Mouse (Mus musculus) lung, embryonic 15.5 days (tissue): ENCODE measurements at regions not wholly inside any gene's neighbourhood (a gene's known extent, or its start where the extent isn't known, plus 50 kb on each side); places are given as distances from the start of the nearest gene placed in this dataset.
A peak's percentile ranks its signal among the peaks of the same experiment; 100 is the strongest.

Source experiments
- ATAC-seq: fragments of 200-750 bp; cut with Nextera tagmentation; 2 replicates; pipeline ENCODE4 v1.8.0; 2017; ENCODE audit warnings: moderate number of reproducible peaks, borderline replicate concordance; ENCODE audit not compliant: low FRiP score, low TSS enrichment; ENCODE audit errors: extremely low read depth
- H3K27ac ChIP-seq: fragments of 300-500 bp; sonication (generic); 2 replicates; pipeline ENCODE4 v1.5.1; 2015; ENCODE audit warnings: moderate library complexity, mild to moderate bottlenecking, inconsistent platforms
- H3K27me3 ChIP-seq: fragments of 300-500 bp; sonication (generic); 2 replicates; pipeline ENCODE4 v1.6.1; 2015; ENCODE audit warnings: inconsistent platforms
- H3K36me3 ChIP-seq: fragments of 300-500 bp; sonication (generic); 2 replicates; pipeline ENCODE4 v1.6.1; 2015; ENCODE audit warnings: inconsistent platforms
- H3K4me1 ChIP-seq: fragments of 300-500 bp; sonication (generic); 2 replicates; pipeline ENCODE4 v1.6.1; 2015; ENCODE audit warnings: inconsistent platforms
- H3K4me2 ChIP-seq: fragments of 300-500 bp; sonication (generic); 2 replicates; pipeline ENCODE4 v1.6.1; 2015; ENCODE audit warnings: inconsistent platforms, mild to moderate bottlenecking, moderate library complexity
- H3K4me3 ChIP-seq: fragments of 300-500 bp; sonication (generic); 2 replicates; pipeline ENCODE4 v1.5.1; 2015; ENCODE audit warnings: mild to moderate bottlenecking, inconsistent platforms
- H3K9ac ChIP-seq: fragments of 300-500 bp; sonication (generic); 2 replicates; pipeline ENCODE4 v1.6.1; 2015; ENCODE audit warnings: inconsistent platforms
- H3K9me3 ChIP-seq: fragments of 300-500 bp; sonication (generic); 2 replicates; pipeline ENCODE4 v1.6.1; 2016; ENCODE audit warnings: inconsistent platforms
- WGBS: fragments of 180-500 bp; shearing (Covaris S2); methylation state at CpG from one replicate; pipeline ENCODE4 v1.1.7; 2015; 5-methylcytosine and 5-hydroxymethylcytosine counted together

DNA sequence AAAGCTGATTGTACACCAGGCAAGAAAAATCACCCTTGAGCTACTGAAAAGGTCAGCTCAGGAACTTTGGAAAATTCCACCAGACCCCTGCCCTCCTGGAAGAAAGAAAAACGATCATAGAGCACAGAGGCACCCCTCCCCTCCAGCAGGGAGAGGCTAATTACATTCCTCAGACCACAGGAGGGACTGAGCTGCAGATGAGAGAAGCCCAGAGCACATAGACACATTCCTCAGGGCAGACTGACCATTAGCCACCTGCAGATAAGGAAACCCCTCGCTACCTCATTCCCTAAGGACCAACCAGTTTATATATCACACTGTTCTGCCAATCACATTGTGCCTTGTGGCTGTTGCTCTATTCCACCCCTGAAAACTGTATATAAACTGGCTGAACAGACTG is 230.3 kb downstream of the Parp8 start:
- 18% methylated on average over 2 of the region's 2 CpGs for WGBS
- no peak overlapping the region for H3K4me2 ChIP-seq
- no peaks in the 10 kb centered on the region for H3K27me3 ChIP-seq
- no peak overlapping the region for H3K4me3 ChIP-seq
- ATAC-seq, result no peak
- H3K9me3 ChIP-seq, result no peaks in the 10 kb centered on the region
- no peak overlapping the region for H3K27ac ChIP-seq
- H3K4me1 ChIP-seq, result no peaks in the 10 kb centered on the region
- no peaks in the 10 kb centered on the region for H3K36me3 ChIP-seq
- H3K9ac ChIP-seq, result no peak overlapping the region

DNA sequence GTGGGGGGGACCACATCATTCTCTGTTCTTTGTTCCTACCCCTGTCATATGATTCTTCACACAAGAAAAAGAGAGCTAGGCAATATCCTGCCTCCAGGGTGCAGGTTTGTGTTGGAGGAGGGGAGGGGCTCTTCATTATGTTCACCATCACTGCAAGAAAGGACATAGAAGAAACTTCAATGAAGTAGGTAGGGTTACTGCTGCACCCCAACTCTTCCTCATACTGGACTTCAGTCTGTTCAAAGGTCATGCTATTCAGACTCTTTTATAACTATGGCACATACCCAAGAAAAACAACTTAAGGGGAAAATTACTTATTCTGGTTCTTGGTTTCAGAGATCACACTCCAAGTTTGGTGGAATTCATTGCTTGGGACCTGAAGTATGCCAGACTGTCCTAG is 243.7 kb downstream of the Parp8 start:
- H3K9ac ChIP-seq, result no peak overlapping the region
- H3K4me1 ChIP-seq, result no peaks in the 10 kb centered on the region
- H3K4me2 ChIP-seq, result no peak overlapping the region
- H3K4me3 ChIP-seq, result no peak overlapping the region
- no peaks in the 10 kb centered on the region for H3K36me3 ChIP-seq
- no peak overlapping the region for H3K27ac ChIP-seq
- H3K27me3 ChIP-seq, result no peaks in the 10 kb centered on the region
- H3K9me3 ChIP-seq, result no peaks in the 10 kb centered on the region
- ATAC-seq, result no peak

DNA sequence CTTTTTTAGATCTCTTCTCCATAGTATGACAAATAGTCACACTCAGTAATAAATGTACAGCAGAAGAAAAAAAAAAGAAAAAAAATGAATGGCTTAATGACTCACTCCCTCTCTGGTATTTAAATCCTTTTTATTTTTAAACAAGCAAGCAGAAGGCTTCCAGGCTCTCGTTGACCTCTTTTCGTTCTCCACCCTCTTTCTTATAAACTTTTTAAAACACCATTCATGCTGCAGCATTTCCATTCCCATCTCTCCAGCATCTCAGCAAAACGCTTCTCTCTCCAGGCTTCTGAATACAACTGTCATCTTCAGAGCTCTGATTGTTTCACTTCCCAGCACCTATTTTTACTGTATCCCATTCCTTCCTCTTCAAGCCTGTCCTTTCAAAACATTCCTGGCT is 259.8 kb downstream of the Parp8 start:
- no peaks in the 10 kb centered on the region for H3K9me3 ChIP-seq
- H3K27me3 ChIP-seq, result no peaks in the 10 kb centered on the region
- H3K9ac ChIP-seq, result no peak overlapping the region
- H3K27ac ChIP-seq, result no peak overlapping the region
- 52% methylated on average over 3 of the region's 3 CpGs for WGBS
- no peak overlapping the region for H3K4me2 ChIP-seq
- H3K36me3 ChIP-seq, result no peaks in the 10 kb centered on the region
- H3K4me3 ChIP-seq, result no peak overlapping the region
- no peaks in the 10 kb centered on the region for H3K4me1 ChIP-seq
- no peak for ATAC-seq

DNA sequence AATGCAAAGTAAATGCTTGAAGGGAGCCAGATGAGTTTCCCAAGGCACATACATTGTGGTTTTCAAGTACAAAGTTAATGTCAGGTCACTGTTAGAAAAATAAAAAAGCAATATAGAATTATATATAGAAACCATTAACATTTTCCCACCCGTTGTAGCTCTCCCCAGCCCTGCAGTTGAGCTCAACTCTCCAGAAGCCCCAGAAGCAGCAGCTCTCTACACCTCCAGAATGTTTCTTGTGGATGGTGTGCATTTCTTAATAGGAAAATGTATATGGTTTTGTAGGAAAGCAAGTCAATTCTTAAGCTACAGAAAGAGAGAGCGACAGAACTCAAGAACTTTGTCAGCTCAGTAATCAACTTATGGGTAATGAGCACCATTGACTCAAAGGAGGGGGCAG is 265.4 kb downstream of the Parp8 start:
- Histone ChIP-seq H3K9me3 (no peaks in the 10 kb centered on the region), H3K4me3 (no peak overlapping the region), H3K36me3 (no peaks in the 10 kb centered on the region), H3K4me2 (no peak overlapping the region), H3K27me3 (no peaks in the 10 kb centered on the region), H3K9ac (no peak overlapping the region), H3K27ac (no peak overlapping the region), H3K4me1 (no peaks in the 10 kb centered on the region)
- 82% methylated on average over 2 of the region's 2 CpGs for WGBS
- ATAC-seq, result no peak

DNA sequence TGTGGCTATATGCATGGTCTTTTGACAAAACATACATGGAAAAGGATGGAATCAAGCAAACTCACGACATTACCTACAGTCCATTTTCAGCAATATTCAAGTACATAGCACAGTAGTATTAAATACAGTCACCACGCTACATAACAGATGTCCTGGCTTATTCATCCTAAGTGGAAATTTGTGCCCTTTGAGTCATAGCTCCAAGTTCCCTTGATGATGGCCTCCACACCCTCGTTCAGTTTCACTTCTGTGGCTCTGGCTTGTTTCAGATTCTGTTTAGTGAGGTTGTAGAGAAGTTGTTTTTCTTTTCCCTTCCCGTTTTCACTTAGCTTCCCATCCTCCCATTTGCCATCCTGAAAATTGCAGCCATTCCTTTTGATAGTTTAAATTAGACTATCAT is 284.5 kb downstream of the Parp8 start:
- 71% methylated on average over 4 of the region's 4 CpGs for WGBS
- Histone ChIP-seq H3K9ac (no peak overlapping the region), H3K27me3 (no peaks in the 10 kb centered on the region), H3K4me2 (no peak overlapping the region), H3K4me3 (no peak overlapping the region), H3K27ac (no peak overlapping the region), H3K9me3 (no peaks in the 10 kb centered on the region), H3K36me3 (no peaks in the 10 kb centered on the region), H3K4me1 (no peaks in the 10 kb centered on the region)
- ATAC-seq, result no peak

DNA sequence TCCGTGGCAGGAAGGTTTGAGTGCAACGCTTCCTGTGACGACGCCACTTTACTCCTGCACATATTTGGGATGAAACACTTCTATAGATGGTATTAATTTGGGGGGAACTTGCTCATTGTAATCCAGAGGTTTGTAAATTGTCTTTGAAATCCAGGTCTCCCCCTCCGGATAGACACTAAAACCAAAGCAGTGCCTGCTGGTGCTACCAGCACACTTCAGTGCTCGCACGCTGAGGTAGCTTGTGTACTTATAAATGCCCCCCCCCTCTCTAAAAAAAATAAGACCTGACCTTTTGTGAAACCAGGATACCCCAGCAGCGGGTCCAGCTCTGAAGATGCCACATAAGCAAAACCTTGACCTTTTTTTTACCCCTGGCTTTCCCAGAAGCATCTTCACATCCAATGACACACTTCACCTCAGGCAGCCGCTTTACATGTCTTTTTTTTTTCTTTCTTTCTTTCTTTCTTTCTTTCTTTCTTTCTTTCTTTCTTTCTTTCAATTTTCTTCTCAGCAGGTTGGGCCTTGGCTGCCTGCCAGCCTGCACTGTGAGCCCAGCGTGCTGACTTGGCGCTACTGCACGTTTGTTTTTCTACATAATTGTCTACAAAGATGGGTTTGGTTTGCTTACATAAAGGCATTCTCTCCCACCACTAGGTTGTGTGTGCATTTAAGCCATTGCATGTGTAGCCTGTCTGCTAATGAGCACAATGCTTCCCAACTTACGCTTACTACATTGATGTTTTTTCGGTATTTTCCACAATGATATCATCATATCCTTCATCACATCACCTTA is 301.8 kb downstream of the Parp8 start:
- H3K4me1 ChIP-seq, result no peaks in the 10 kb centered on the region
- H3K9me3 ChIP-seq, result no peaks in the 10 kb centered on the region
- H3K27me3 ChIP-seq, result no peaks in the 10 kb centered on the region
- H3K9ac ChIP-seq, result no peak overlapping the region
- no peak overlapping the region for H3K4me3 ChIP-seq
- no peak overlapping the region for H3K27ac ChIP-seq
- no peaks in the 10 kb centered on the region for H3K36me3 ChIP-seq
- no peak for ATAC-seq
- no peak overlapping the region for H3K4me2 ChIP-seq
- WGBS, result 63% methylated on average over 14 of the region's 14 CpGs

DNA sequence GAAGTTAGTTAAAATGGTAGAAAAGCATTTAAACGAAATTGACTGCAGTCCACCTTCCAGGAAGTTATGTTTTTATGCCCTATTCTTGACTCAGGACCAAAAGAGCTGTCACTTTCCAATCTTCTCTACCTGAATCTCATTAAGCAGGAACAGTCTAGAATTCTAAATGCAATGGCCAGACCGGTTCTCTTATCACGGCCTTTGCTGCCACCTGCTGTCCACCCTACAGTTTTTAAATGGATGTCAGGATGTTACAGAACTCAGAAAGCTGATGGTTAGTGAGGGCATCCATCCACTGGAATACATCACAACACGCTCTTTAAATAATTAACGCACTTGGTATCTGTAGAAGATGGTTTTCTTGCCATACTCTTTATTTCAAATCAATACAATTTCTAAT is 310.5 kb downstream of the Parp8 start:
- no peak for ATAC-seq
- H3K27me3 ChIP-seq, result peaks cover 36% of the 10 kb centered on the region
- WGBS, result 12% methylated on average over 5 of the region's 5 CpGs

DNA sequence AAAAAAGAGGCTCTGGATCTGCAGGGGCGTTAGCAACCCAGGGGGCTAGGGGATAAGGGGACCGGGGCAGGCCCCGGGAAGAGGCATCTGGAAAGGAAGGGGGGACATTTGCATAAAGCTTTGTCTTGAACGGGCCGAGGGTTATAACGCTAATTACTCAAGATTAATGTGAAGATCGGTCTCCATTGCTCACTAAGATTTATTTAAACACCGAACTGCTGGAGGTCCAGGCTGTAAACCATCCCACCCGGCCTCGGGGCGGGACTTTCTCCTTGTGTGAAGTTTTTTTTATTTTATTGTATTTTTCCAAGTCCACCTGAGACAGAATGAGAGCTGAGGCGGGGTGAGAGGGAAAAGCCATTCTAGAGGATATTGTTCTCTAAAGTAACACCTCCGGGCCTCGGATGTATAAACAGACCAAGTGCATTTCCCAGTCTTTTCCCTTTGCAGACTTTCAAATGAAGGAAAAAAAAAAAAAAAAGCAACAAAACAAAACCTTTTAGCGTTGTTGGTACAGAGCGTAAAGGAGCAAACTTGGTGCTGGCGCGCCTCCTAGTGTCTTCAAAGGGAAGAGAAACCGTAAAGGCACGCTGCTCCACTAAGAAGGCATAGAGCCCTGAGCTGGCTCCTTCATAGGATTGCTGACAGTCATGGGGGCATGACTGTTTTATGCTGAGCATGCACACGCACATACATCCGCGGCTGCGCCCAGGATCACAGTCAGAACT is 313.3 kb downstream of the Parp8 start:
- peak overlapping the region; percentile 36 for H3K4me3 ChIP-seq
- ATAC-seq, result peak; percentile 82; the same call in 1 of the 2 replicates
- H3K9me3 ChIP-seq, result no peaks in the 10 kb centered on the region
- H3K36me3 ChIP-seq, result no peaks in the 10 kb centered on the region
- no peak overlapping the region for H3K27ac ChIP-seq
- under 1% methylated on average over 24 of the region's 24 CpGs for WGBS
- H3K27me3 ChIP-seq, result peaks cover 64% of the 10 kb centered on the region
- no peak overlapping the region for H3K9ac ChIP-seq
- H3K4me1 ChIP-seq, result peaks cover 14% of the 10 kb centered on the region
- H3K4me2 ChIP-seq, result peak overlapping the region; percentile 67

More for the DNA sequence above, 310.5 kb downstream of the Parp8 start:
- peaks cover 10% of the 10 kb centered on the region for H3K4me1 ChIP-seq
- H3K9me3 ChIP-seq, result no peaks in the 10 kb centered on the region
- H3K4me2 ChIP-seq, result no peak overlapping the region
- H3K9ac ChIP-seq, result no peak overlapping the region
- no peak overlapping the region for H3K4me3 ChIP-seq
- H3K27ac ChIP-seq, result no peak overlapping the region
- no peaks in the 10 kb centered on the region for H3K36me3 ChIP-seq

DNA sequence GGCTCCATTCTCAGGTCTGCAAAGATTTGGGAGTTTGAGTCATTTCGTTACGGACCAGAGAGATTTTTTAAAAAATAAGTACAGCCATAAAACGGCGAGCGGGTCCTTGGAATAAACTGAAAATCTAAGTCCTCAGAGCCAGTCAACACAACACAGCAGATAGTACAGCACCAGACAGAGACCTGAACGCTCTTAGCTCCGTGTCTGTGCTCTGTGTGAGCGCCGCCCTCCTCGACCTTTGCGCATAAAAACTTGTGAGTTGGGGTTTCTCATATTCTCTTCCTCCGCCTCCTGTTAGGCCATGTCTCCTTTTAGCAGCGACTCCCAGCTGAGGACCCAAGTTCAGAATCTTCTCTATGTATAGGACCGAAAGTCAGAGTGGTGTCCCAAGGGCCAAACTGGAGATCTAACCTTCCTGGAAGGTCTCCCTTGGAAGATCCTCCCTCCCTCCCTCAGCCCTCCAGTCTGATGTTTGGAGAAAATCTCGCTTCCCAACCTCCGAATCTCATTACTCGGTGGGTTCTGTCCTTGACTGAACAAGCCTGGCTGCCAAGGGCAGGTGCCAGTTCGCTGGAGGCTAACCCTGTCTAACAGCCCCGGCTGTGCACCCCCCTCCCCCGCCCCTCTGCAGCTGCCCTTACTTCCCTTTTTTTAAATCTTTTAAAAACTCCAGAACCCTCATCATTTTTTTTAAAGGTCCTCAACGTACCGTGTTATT is 314.0 kb downstream of the Parp8 start:
- Histone ChIP-seq H3K9ac (no peak overlapping the region), H3K27me3 (peaks cover 71% of the 10 kb centered on the region), H3K36me3 (no peaks in the 10 kb centered on the region), H3K4me2 (peak overlapping the region; percentile 67), H3K4me3 (peak overlapping the region; percentile 36), H3K27ac (no peak overlapping the region), H3K9me3 (no peaks in the 10 kb centered on the region), H3K4me1 (peaks cover 14% of the 10 kb centered on the region)
- 6% methylated on average over 22 of the region's 22 CpGs for WGBS
- ATAC-seq, result no peak

DNA sequence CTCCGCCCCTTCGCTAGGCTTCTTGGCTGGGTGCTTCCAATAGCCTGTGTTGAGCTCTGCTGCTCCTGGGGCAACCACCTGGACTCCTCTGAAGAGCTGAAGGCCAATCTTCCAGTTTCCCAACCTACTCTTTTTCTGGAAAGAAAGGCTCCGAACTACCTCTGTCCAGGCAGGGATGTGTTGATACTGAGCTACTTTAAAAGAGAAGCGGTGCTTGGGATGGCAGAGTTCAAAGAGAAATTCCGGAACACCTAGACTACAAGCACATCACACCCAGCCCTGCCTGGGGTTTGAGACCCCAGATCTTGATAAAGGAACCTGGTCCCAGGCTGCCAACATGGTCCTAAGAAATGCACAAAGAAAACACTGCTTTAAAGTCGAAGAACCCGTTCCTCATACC is 315.7 kb downstream of the Parp8 start:
- no peak overlapping the region for H3K9ac ChIP-seq
- H3K27ac ChIP-seq, result no peak overlapping the region
- peaks cover 87% of the 10 kb centered on the region for H3K27me3 ChIP-seq
- H3K4me2 ChIP-seq, result no peak overlapping the region
- ATAC-seq, result no peak
- WGBS, result 32% methylated on average over 7 of the region's 7 CpGs
- H3K4me1 ChIP-seq, result peaks cover 21% of the 10 kb centered on the region
- H3K9me3 ChIP-seq, result no peaks in the 10 kb centered on the region
- no peak overlapping the region for H3K4me3 ChIP-seq
- H3K36me3 ChIP-seq, result no peaks in the 10 kb centered on the region

DNA sequence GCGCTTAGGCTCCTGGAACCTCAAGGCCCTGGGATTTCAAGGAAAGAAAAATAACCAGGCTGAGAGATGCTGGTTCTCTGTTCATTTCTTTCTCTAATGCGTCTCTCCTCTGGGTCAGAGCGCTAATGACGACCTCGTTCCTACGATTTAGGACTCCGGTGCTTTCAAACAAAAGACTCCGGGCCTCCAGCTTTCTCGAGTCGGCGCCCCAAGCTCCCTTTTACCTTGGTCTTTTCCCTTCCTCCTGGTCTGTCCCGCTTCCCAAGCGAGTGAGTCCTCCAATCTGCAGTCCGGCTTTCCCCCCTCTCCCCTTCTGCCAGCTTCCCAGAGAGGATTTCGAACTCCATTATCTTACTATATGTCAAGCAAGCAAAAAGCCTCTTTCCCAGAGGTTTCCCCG is 316.5 kb downstream of the Parp8 start:
- H3K4me2 ChIP-seq, result peak overlapping the region; percentile 34; the same call in 1 of the 2 replicates
- H3K9me3 ChIP-seq, result no peaks in the 10 kb centered on the region
- peaks cover 21% of the 10 kb centered on the region for H3K4me1 ChIP-seq
- H3K4me3 ChIP-seq, result peak overlapping the region; percentile 11; the same call in 1 of the 2 replicates
- H3K27ac ChIP-seq, result no peak overlapping the region
- no peaks in the 10 kb centered on the region for H3K36me3 ChIP-seq
- H3K9ac ChIP-seq, result no peak overlapping the region
- WGBS, result 4% methylated on average over 16 of the region's 16 CpGs
- H3K27me3 ChIP-seq, result peaks cover 90% of the 10 kb centered on the region
- no peak for ATAC-seq

DNA sequence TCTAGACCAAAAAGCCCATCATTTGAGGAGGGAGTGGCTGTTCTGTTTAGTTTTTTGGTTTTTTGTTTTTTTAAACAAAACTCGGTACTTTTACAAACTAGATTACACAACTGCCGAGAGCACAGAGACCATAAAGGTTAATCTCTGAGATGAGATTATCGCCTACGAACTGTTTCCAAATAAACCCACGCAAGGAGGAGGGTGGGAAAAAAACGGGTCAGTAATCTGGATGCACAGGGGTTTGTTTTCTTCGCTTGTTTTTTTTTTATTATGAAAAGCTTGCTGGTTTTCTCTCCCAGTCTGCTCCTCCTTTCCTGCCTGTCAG is 316.9 kb downstream of the Parp8 start:
- Histone ChIP-seq H3K4me1 (peaks cover 21% of the 10 kb centered on the region), H3K27ac (no peak overlapping the region), H3K9ac (no peak overlapping the region), H3K36me3 (no peaks in the 10 kb centered on the region), H3K9me3 (no peaks in the 10 kb centered on the region), H3K27me3 (peaks cover 90% of the 10 kb centered on the region), H3K4me3 (peak overlapping the region; percentile 11; the same call in 1 of the 2 replicates), H3K4me2 (peak overlapping the region; percentile 34; the same call in 1 of the 2 replicates)
- ATAC-seq, result no peak
- 3% methylated on average over 7 of the region's 7 CpGs for WGBS
